Mouse (Mus musculus): ENCODE measurements around the gene Trpc4ap.

DNA sequence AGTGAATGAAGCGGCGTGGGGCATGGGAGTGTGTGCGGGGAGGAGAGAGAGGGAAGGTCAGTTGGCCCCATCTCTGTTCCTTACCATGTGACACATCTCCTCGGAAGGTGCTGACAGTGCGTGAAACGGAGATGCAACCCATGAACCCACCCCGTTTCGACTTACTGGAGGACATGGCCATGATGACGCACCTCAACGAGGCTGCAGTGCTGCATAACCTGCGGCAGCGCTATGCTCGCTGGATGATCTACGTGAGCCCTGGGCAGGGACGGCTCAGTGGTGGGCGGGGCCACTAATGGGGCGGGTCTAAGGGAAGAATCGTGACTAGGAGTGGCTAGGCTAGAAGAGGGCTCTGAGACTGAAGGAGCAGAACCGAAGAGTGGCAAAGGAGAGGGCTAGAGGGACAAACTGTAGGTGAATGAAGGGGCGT is 78.8 kb downstream of the Trpc4ap start:
- TF ChIP-seq CTCF (IDR thresholded peaks at IDR 0.05; ENCODE audit: low read depth, low read length): no peak
- no peak for TF ChIP-seq POLR2A (IDR thresholded peaks at IDR 0.05; ENCODE audit: extremely low read depth, insufficient read depth, low read length)
